Mouse (Mus musculus): Measurements from ENCODE around the gene Ctrc. TPM values are rescaled to one million over a fixed set of nuclear protein-coding genes. Genes with fewer than 3 reads are reported as not detected.

Ctrc gene
- polyA plus RNA-seq, 1 experiment from 2014 or later: not detected

GRCm38 (mm10) chr4:141853437-141853836 lies 7.3 kb upstream of the Ctrc start:
- Histone ChIP-seq H3K4me1 (replicated peaks) (no peaks in the 10 kb centered on the region), H3K9me3 (no peaks in the 10 kb centered on the region), H3K27ac (no peak overlapping the region), H3K36me3 (no peaks in the 10 kb centered on the region), H3K27me3 (no peaks in the 10 kb centered on the region), H3K4me2 (no peak overlapping the region), H3K9ac (replicated peaks) (no peak overlapping the region), H3K4me3 (replicated peaks) (no peak overlapping the region)
- no peak for ATAC-seq (ENCODE audit: insufficient number of reproducible peaks, insufficient read depth, low FRiP score, low TSS enrichment, low read depth)
- 78% methylated on average over 9 of the region's 9 CpGs for WGBS

- WGBS: 69% methylated on average over 5 of the region's 5 CpGs
- no peak for ATAC-seq (ENCODE audit: insufficient number of reproducible peaks, insufficient read depth, low FRiP score, low TSS enrichment, low read depth)
- no peak overlapping the region for H3K4me3 ChIP-seq (replicated peaks)
Measured at GRCm38 (mm10) chr4:141834536-141835095, 11.5 kb downstream of the Ctrc start.

GRCm38 (mm10) chr4:141833911-141834310 lies 12.2 kb downstream of the Ctrc start:
- Histone ChIP-seq H3K4me2 (no peak overlapping the region), H3K4me3 (replicated peaks) (no peak overlapping the region), H3K4me1 (replicated peaks) (no peaks in the 10 kb centered on the region), H3K9ac (replicated peaks) (no peak overlapping the region), H3K9me3 (no peaks in the 10 kb centered on the region), H3K36me3 (no peaks in the 10 kb centered on the region), H3K27ac (no peak overlapping the region), H3K27me3 (no peaks in the 10 kb centered on the region)
- 38% methylated on average over 1 of the region's 1 CpGs for WGBS
- no peak for ATAC-seq (ENCODE audit: insufficient number of reproducible peaks, insufficient read depth, low FRiP score, low TSS enrichment, low read depth)

More at GRCm38 (mm10) chr4:141834536-141835095, 11.5 kb downstream of the Ctrc start:
- H3K36me3 ChIP-seq: no peaks in the 10 kb centered on the region
- no peak overlapping the region for H3K27ac ChIP-seq
- no peaks in the 10 kb centered on the region for H3K9me3 ChIP-seq
- H3K4me2 ChIP-seq: no peak overlapping the region
- no peaks in the 10 kb centered on the region for H3K4me1 ChIP-seq (replicated peaks)
- no peak overlapping the region for H3K9ac ChIP-seq (replicated peaks)
- H3K27me3 ChIP-seq: no peaks in the 10 kb centered on the region

- Histone ChIP-seq H3K4me3 (replicated peaks) (no peak overlapping the region), H3K4me2 (no peak overlapping the region), H3K27me3 (no peaks in the 10 kb centered on the region), H3K4me1 (replicated peaks) (no peaks in the 10 kb centered on the region), H3K9me3 (no peaks in the 10 kb centered on the region), H3K27ac (no peak overlapping the region), H3K36me3 (no peaks in the 10 kb centered on the region), H3K9ac (replicated peaks) (no peak overlapping the region)
- WGBS: 82% methylated on average over 7 of the region's 7 CpGs
- ATAC-seq (ENCODE audit: insufficient number of reproducible peaks, insufficient read depth, low FRiP score, low TSS enrichment, low read depth): no peak
Measured at GRCm38 (mm10) chr4:141831361-141831760, 14.8 kb downstream of the Ctrc start.

- no peak overlapping the region for H3K4me2 ChIP-seq
- H3K4me3 ChIP-seq (replicated peaks): no peak overlapping the region
- H3K9ac ChIP-seq (replicated peaks): no peak overlapping the region
- no peaks in the 10 kb centered on the region for H3K9me3 ChIP-seq
- no peaks in the 10 kb centered on the region for H3K27me3 ChIP-seq
- no peaks in the 10 kb centered on the region for H3K36me3 ChIP-seq
- ATAC-seq (ENCODE audit: insufficient number of reproducible peaks, insufficient read depth, low FRiP score, low TSS enrichment, low read depth): no peak
- H3K4me1 ChIP-seq (replicated peaks): no peaks in the 10 kb centered on the region
- WGBS: 60% methylated on average over 11 of the region's 11 CpGs
- no peak overlapping the region for H3K27ac ChIP-seq
Measured at GRCm38 (mm10) chr4:141830381-141830780, 15.8 kb downstream of the Ctrc start.

GRCm38 (mm10) chr4:141828177-141828576 lies 18.0 kb downstream of the Ctrc start:
- ATAC-seq (ENCODE audit: insufficient number of reproducible peaks, insufficient read depth, low FRiP score, low TSS enrichment, low read depth): no peak
- no peaks in the 10 kb centered on the region for H3K4me1 ChIP-seq (replicated peaks)
- H3K27me3 ChIP-seq: no peaks in the 10 kb centered on the region
- H3K36me3 ChIP-seq: no peaks in the 10 kb centered on the region
- no peak overlapping the region for H3K9ac ChIP-seq (replicated peaks)
- no peak overlapping the region for H3K4me3 ChIP-seq (replicated peaks)
- WGBS: 61% methylated on average over 4 of the region's 4 CpGs
- no peak overlapping the region for H3K4me2 ChIP-seq
- H3K9me3 ChIP-seq: no peaks in the 10 kb centered on the region
- H3K27ac ChIP-seq: no peak overlapping the region

- no peaks in the 10 kb centered on the region for H3K9me3 ChIP-seq
- no peak overlapping the region for H3K9ac ChIP-seq (replicated peaks)
- H3K27ac ChIP-seq: no peak overlapping the region
- 87% methylated on average over 2 of the region's 2 CpGs for WGBS
- no peak overlapping the region for H3K4me3 ChIP-seq (replicated peaks)
- H3K4me1 ChIP-seq (replicated peaks): no peaks in the 10 kb centered on the region
- ATAC-seq (ENCODE audit: insufficient number of reproducible peaks, insufficient read depth, low FRiP score, low TSS enrichment, low read depth): no peak
- no peaks in the 10 kb centered on the region for H3K27me3 ChIP-seq
- no peak overlapping the region for H3K4me2 ChIP-seq
- no peaks in the 10 kb centered on the region for H3K36me3 ChIP-seq
Measured at GRCm38 (mm10) chr4:141827401-141827800, 18.8 kb downstream of the Ctrc start.

GRCm38 (mm10) chr4:141826060-141826459 lies 20.1 kb downstream of the Ctrc start, which contains the start of gene Cela2a:
Gene Cela2a (minus strand): TSS chr4:141826160.
- Histone ChIP-seq H3K9me3 (no peaks in the 10 kb centered on the region), H3K27ac (no peak within 1 kb of the TSS), H3K4me2 (no peak within 1 kb of the TSS), H3K36me3 (no peaks in the 10 kb centered on the region), H3K4me1 (replicated peaks) (no peaks in the 10 kb centered on the region), H3K27me3 (no peaks in the 10 kb centered on the region), H3K4me3 (replicated peaks) (no peak within 1 kb of the TSS), H3K9ac (replicated peaks) (no peak within 1 kb of the TSS)
- 65% methylated on average over 5 of the region's 5 CpGs for WGBS
- ATAC-seq (ENCODE audit: insufficient number of reproducible peaks, insufficient read depth, low FRiP score, low TSS enrichment, low read depth): no peak

- Histone ChIP-seq H3K9me3 (no peaks in the 10 kb centered on the region), H3K27ac (no peak overlapping the region), H3K4me2 (no peak overlapping the region), H3K36me3 (no peaks in the 10 kb centered on the region), H3K4me3 (replicated peaks) (no peak overlapping the region), H3K4me1 (replicated peaks) (no peaks in the 10 kb centered on the region), H3K27me3 (no peaks in the 10 kb centered on the region), H3K9ac (replicated peaks) (no peak overlapping the region)
- WGBS: 70% methylated on average over 3 of the region's 3 CpGs
- no peak for ATAC-seq (ENCODE audit: insufficient number of reproducible peaks, insufficient read depth, low FRiP score, low TSS enrichment, low read depth)
Measured at GRCm38 (mm10) chr4:141822979-141823378, 23.2 kb downstream of the Ctrc start.

- 72% methylated on average over 10 of the region's 10 CpGs for WGBS
- Histone ChIP-seq H3K27me3 (no peaks in the 10 kb centered on the region), H3K36me3 (no peaks in the 10 kb centered on the region), H3K27ac (no peak overlapping the region), H3K4me1 (replicated peaks) (0 out of 2 replicates have a peak, but pooled peaks cover 3% of the 10 kb centered on the region), H3K4me3 (replicated peaks) (no peak overlapping the region), H3K9ac (replicated peaks) (no peak overlapping the region), H3K9me3 (no peaks in the 10 kb centered on the region), H3K4me2 (no peak overlapping the region)
- no peak for ATAC-seq (ENCODE audit: insufficient number of reproducible peaks, insufficient read depth, low FRiP score, low TSS enrichment, low read depth)
Measured at GRCm38 (mm10) chr4:141822089-141822488, 24.1 kb downstream of the Ctrc start.

GRCm38 (mm10) chr4:141821178-141821577 lies 25.0 kb downstream of the Ctrc start:
- Histone ChIP-seq H3K4me2 (no peak overlapping the region), H3K4me3 (replicated peaks) (no peak overlapping the region), H3K9me3 (no peaks in the 10 kb centered on the region), H3K27me3 (no peaks in the 10 kb centered on the region), H3K4me1 (replicated peaks) (0 out of 2 replicates have a peak, but pooled peaks cover 4% of the 10 kb centered on the region), H3K36me3 (peaks cover 1% of the 10 kb centered on the region; the same call in 1 of the 2 replicates), H3K9ac (replicated peaks) (no peak overlapping the region), H3K27ac (no peak overlapping the region)
- 82% methylated on average over 3 of the region's 3 CpGs for WGBS
- ATAC-seq (ENCODE audit: insufficient number of reproducible peaks, insufficient read depth, low FRiP score, low TSS enrichment, low read depth): no peak

- no peaks in the 10 kb centered on the region for H3K27me3 ChIP-seq
- H3K4me2 ChIP-seq: no peak overlapping the region
- no peaks in the 10 kb centered on the region for H3K9me3 ChIP-seq
- no peak overlapping the region for H3K4me3 ChIP-seq (replicated peaks)
- 95% methylated on average over 7 of the region's 7 CpGs for WGBS
- no peak overlapping the region for H3K9ac ChIP-seq (replicated peaks)
- peaks cover 14% of the 10 kb centered on the region; the same call in 1 of the 2 replicates for H3K36me3 ChIP-seq
- 0 out of 2 replicates have a peak, but pooled peaks cover 4% of the 10 kb centered on the region for H3K4me1 ChIP-seq (replicated peaks)
- no peak for ATAC-seq (ENCODE audit: insufficient number of reproducible peaks, insufficient read depth, low FRiP score, low TSS enrichment, low read depth)
- H3K27ac ChIP-seq: no peak overlapping the region
Measured at GRCm38 (mm10) chr4:141819316-141819715, 26.8 kb downstream of the Ctrc start.

All from limb, embryonic 12.5 days (tissue).